Mouse (Mus musculus): ENCODE data around the gene Paox.
"Not testable (repeated sequence)": the region's sequence is repeated elsewhere in the genome, so short reads cannot be mapped to it uniquely, and the experiment has no call there.

Gene Paox

DNA sequence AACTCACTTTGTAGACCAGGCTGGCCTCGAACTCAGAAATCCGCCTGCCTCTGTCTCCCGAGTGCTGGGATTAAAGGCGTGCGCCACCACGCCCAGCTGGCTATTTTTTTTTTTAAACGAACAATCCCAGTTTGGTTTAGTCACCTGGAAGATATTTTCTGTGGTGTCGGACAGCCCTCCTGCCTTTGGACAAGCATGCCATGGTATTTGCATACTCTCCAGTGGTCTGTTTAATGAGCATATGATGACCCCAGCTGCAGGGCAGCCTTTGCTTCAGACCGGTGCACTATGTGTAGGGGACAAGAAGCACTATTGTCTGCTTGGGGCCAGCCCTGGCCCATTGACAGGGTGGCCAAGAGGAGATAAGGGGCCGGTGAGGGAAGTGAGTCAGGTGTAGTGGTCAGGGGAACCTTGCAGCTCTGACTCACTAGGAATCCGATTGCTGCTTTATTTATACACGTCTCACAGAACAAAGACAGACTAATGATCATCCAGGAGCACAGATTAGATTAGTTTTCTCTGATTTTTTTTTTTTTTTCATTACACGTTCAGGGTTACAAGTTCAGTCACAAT lies 5.8 kb downstream of the Paox start:
- DNase-seq = no peak

DNA sequence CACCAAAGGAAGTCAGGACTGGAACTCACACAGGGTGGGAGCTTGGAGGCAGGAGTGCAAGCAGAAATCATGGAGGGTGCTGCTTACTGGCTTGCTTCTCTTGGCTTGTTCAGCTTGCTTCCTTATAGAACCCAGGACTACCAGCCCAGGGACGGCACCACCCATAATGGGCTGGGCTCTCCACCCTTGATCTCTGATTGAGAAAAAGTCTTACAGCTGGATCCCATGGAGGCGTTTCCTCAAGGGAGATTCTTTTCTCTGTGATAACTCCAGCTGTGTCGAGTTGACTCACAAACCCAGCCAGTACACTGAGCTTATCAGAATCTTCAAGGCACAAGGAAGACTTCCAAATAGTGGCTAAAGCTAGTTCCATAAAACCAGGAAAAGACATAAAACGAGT lies 7.2 kb downstream of the Paox start:
- no peak for DNase-seq

DNA sequence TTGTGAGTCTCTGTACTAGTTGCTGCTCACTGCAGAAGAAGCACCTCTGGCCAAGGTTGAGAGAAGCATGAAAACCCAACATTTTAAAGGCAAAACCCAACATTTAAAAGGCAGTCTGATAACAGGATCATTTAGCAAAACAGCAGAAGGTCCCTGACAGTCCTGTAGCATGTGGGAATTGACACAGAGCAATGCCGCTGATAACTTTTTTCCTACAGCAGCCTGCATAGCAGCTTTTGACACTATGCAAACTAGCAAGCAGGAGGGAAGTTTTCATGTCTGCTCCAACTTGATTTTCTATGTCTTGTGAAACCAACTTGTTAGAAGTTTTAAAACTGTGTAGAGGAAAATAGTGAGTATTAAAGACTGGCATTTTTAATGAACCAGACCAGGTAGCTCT lies 8.8 kb downstream of the Paox start:
- no peak for DNase-seq

- peak; percentile 98 for DNase-seq
These were observed 9.9 kb downstream of the Paox start for GRCm38 (mm10) chr7:140125278-140126021.

- peak; percentile 11 for DNase-seq
These were observed 10.4 kb downstream of the Paox start for GRCm38 (mm10) chr7:140126022-140126350.

- DNase-seq = no peak
These were observed 11.3 kb downstream of the Paox start for GRCm38 (mm10) chr7:140126934-140127333.

DNA sequence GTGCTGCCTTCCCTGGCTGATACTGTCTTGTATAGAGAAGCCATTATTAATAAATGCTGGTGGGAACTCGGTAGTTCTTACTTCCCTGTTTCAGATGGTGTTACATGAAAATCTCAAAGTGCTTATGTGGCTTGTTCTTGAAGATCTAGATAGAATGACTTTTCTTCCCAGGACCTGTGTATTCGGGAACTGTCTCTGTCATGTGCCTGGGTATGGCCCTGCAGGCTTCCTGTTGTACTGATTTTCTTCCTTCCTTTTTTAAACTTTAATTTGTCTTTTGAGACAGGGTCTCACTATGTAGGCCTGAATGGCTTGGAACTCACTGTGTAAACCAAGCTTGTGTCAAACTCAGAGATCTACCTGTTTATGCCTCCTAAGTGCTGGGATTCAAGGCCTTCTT lies 12.3 kb downstream of the Paox start:
- DNase-seq = no peak

DNA sequence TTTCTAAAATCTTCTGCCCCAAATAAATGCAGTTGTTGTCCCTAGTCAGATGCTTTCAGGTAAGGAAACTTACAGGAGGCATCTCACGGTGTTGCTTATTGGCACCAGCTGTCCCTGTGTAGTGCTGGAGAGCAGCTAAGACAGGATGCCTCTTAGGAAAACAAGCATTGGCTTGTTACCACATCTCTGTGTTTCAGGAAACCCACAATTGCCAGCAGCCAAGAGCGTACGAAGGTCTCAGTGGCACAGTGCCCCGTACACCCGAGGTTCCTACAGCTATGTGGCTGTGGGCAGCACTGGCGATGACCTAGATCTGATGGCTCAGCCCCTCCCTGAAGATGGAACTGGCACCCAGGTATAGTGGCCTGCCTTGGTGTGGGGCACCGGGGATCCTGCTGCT lies 16.6 kb downstream of the Paox start:
- not testable (repeated sequence) for DNase-seq

DNA sequence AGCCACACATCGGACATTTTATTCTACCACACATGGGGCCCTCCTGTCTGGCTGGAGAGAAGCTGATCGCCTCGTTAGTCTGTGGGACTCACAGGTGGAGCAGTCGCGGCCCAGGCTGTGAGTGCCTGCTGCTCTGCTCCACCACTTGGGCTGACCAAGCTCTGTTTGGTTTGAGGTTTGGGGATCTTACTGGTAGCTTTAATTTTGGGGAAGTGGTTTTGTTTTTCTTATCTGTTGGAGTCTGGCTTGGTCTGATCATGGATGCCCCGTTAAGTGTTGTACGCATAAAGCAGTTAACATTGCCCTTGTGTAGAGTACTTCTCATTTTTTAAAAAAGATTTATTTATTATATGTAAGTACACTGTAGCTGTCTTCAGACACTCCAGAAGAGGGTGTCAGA lies 18.4 kb downstream of the Paox start:
- not testable (repeated sequence) for DNase-seq

GRCm38 (mm10) chr7:140135106-140135770 lies 19.6 kb downstream of the Paox start:
- no peak for DNase-seq

GRCm38 (mm10) chr7:140137135-140138020 lies 21.8 kb downstream of the Paox start, which contains the start of gene Mtg1:
Mtg1 (plus strand) TSS chr7:140137564.
- peak; percentile 97 for DNase-seq

DNA sequence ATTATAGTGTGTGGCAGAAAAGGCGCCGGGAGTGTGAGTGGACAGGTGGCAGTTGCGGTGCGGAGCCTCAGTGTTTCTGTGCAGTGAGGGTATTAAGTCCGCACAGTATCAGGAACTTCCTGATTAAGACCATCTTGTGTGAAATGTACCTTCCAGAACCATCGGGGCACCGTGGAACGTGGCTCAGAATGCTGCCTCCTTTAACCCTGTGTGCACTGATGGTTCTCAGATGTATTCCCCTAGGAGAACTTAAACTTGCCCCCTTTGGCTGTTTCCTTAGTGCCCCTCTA lies 22.4 kb downstream of the Paox start:
- no peak for DNase-seq

DNA sequence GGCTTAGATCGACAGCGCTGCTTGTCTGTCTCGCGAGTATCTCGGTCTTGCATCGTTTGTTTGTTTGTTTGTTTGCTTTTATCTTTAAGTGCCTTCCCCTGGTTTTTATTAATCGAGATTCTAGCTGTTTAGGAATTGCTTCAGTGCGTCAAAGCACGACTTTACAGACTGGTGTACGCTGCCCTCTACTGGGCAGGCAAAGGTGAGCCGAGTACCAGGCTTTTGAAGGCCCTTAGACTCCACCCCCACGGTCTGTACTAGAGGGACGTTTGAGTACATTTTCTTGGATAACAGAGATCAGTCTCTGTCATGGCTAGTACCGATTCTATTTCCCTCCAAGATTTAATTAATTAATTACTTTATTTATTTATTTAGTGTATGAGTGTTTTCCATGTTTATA lies 25.8 kb downstream of the Paox start:
- peak; percentile 87 for DNase-seq

DNA sequence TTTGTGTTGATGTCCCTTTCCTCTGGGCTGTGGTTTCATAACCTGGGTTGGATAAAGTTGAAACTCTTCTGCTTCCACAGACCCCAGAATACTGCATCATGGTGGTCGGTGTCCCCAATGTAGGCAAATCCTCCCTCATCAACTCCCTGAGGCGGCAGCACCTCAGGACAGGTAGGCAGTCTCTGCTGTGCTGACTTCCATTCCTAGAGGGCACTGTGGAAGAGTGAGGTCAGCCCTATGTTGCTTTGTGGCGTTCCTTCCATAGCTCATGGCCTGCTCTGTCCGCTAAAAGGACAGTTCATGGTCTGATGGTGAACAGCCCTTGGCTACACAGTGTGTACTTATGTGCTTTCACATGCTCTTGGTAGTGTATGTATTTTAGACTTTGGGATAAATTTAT lies 29.0 kb downstream of the Paox start:
- DNase-seq = no peak

- no peak for DNase-seq
These were observed 37.8 kb downstream of the Paox start for GRCm38 (mm10) chr7:140153383-140153782.

DNA sequence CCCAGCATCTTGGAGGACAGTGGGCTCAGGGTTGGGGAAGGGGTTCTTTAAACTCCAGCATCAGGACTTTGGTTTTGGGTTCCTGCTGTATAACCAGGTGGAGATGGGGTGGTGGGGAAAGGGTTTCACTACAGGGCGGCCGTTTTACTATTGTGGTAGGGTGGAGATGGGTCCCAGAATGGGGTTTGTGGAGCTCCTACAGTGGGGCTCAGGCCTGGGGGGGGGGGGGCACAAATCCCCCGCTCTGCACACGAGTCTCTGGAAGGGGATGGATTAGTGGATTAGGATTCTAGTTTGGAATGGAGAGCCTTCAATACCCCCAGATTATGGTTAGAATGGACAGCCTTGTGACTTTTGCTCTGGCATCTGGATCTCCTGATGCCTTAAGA lies 38.2 kb downstream of the Paox start:
- DNase-seq = no peak

DNA sequence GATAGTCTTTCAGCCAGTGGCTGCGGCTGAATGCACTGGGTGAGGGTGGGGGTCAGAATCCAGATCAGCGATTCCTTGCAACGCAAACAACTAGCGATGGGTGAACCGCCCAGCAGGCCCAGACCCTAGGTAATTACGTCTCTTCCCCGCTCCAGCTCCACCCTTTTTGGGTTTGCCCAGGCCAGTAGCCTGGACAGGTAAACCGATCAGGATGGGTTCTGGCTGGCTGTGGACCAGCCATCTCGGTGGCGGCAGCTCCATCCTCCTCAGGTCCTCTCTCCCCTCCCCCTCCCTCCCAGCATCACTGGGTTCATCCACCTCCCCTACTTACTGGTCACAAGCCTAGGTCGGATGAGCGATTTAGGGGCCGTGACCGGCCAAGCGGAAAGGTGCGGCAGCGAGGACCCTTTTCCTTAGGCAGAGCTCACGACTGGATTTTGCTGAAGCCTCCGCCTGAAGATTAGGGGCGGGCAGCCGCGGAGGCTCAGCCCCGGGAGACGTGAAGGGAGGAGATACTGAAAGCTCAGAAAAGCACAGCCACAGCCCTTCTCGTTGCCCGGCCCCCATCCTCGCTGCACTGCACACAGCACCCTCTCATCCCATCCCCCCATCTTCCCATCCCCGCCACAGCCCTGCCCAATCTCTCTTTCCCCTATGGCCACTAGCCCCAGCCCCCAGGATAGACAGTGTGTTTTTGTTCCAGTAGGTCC lies 38.8 kb downstream of the Paox start, which contains the start of gene Sprn:
Sprn (minus strand) TSS at position 660 of the 710 bp plus-strand sequence.
- DNase-seq = no peak

DNA sequence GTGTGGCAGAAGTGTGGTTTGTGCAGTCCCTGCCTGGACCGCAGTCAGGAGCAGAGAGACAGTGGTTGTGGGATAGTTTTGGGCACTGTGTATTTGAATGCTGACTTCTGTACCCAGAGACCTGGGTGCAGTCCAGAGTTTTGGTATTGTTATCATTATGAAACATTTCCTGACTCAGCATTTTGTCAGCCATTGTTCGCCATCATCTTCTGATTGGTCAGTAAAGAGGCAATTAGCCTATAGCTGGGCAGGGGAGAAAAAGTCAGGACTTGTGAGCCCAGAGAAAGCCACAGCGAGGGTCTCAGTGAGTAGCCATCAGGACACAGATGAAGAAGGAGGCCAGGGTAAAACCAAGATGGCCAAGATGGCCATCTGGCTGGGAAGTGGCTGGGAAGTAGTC lies 44.8 kb downstream of the Paox start:
- no peak for DNase-seq

DNA sequence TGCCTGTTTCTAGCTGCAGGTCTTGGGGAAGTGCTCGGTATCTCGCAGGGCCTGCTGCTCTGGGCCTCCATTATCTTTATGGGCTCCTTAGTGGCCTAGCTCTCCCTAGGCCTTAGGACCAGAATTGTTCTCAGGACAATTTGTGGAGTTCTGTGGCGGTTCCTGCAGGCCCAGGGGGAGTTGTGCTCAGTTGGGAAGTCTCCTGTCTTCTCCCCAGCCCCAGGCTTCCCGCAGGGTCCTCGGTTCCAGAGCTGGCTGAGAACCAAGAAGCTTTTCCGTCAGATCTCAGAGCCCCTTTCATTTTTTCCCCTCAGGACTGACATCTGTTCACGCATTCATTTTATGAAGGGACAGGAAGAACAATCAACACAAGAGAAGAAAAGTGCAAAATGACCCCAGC lies 49.1 kb downstream of the Paox start, which contains the start of gene Olfr522:
Olfr522 (minus strand) TSS at position 101 of the 400 bp plus-strand sequence.
- DNase-seq = no peak

DNA sequence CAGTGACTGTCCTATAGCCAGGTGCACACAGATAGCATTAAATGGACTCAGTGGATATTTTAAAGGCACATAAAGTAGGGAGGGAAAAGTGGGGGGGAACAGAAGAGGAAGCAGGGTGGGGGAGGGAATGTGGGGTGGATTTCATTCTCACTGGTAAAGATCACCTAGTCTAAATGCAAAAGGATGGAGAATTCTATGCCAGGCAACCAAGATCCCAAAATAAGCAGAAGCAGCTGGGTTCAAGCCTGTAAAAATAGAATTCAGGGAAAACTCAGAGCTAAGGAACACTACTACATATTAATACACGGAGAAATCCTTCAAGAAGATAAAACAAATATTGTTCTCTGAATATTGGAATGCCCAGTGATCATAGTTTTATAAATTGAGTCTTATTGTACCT lies 52.4 kb downstream of the Paox start:
- DNase-seq = no peak

- no peak for DNase-seq
These were observed 53.8 kb downstream of the Paox start for GRCm38 (mm10) chr7:140169386-140169785.

- DNase-seq = no peak
These were observed 55.3 kb downstream of the Paox start for GRCm38 (mm10) chr7:140170863-140171262.

GRCm38 (mm10) chr7:140172936-140173335 lies 57.3 kb downstream of the Paox start, which contains the start of gene Olfr523:
Olfr523 (plus strand) TSS chr7:140173217.
- DNase-seq = no peak

All from lung, postnatal 36 days (tissue).